Mouse (Mus musculus): ENCODE results near the gene E130208F15Rik.

DNA sequence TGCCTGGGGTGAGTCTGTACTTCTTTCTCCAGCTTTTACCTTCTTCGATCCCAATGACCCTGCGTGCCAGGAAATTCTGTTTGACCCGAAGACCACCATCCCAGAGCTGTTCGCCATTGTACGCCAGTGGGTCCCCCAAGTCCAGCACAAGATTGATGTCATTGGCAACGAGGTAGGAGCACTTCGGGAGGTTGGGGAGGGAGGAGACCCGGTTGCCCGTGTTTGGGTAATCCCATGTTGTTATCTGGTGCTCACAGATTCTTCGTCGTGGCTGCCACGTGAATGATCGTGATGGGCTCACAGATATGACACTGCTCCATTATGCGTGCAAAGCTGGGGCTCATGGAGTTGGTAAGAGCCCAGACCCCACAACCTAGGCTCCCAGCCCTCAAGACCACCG lies 24.7 kb upstream of the E130208F15Rik start:
- TF ChIP-seq CTCF (IDR thresholded peaks at IDR 0.05; ENCODE audit: control insufficient read depth, insufficient read depth, insufficient replicate concordance, low read depth, low read length) (no peak), POLR2A (IDR thresholded peaks at IDR 0.05; ENCODE audit: control insufficient read depth, low read depth, low read length) (no peak)
